Comparison of ENCODE assay signal across 19 mouse cellular contexts in genomic region chr7:3799940-3800339, GRCm38 (mm10). TPM values are rescaled to one million over a fixed set of nuclear protein-coding genes. Genes with fewer than 3 reads are reported as not detected.
DNase-seq lines count a peak whose midpoint lies in the region; ATAC-seq and TF ChIP-seq lines count a peak whose summit lies in the region.
"Not testable (repeated sequence)": the region's sequence is repeated elsewhere in the genome, so short reads cannot be mapped to it uniquely, and the experiment has no call there.
"Had no signal": no experiment of that assay in that cellular context is flagged by ENCODE, and none has a peak within 500 bp of the region (broad histone marks: within the 10 kb centered on the region; RNA-seq: fewer than 3 reads in every experiment).

No protein-coding gene starts in this region.

- not testable (repeated sequence) for H3K9me3 ChIP-seq in lung, postnatal 0 days (ENCODE audit: low read length)

- not testable (repeated sequence) for TF ChIP-seq CTCF in lung, postnatal 0 days (IDR thresholded peaks at IDR 0.05)

- H3K27me3 ChIP-seq in lung, postnatal 0 days (replicated peaks; ENCODE audit: insufficient read depth, low read length); splenic B cell, adult 2 months (ENCODE audit: control insufficient read depth, insufficient read depth, low read length, poor library complexity, severe bottlenecking): not testable (repeated sequence)

- not testable (repeated sequence) for H3K4me3 ChIP-seq in lung, postnatal 0 days (ENCODE audit: low read depth, low read length)

- 70% methylated on average over 3 of the region's 3 CpGs for WGBS in lung, postnatal 0 days

- H3K27ac ChIP-seq in lung, postnatal 0 days (ENCODE audit: low read length): not testable (repeated sequence)

- not testable (repeated sequence) for H3K36me3 ChIP-seq in lung, postnatal 0 days (ENCODE audit: insufficient read depth, low read length); splenic B cell, adult 2 months (ENCODE audit: control insufficient read depth, insufficient read depth, low read length, poor library complexity, severe bottlenecking)

- ATAC-seq in common myeloid progenitor, adult 5-6 weeks (replicated peaks; ENCODE audit: low read depth, poor library complexity, severe bottlenecking): 0 out of 2 replicates have a peak, but pooled peaks have one; percentile 36
- not testable (repeated sequence) for ATAC-seq in lung, postnatal 0 days
- peak; percentile 89 for ATAC-seq in megakaryocyte, adult 5-6 weeks (ENCODE audit: poor library complexity, severe bottlenecking)
- ATAC-seq in monocyte, adult 5-6 weeks (replicated peaks; ENCODE audit: insufficient number of reproducible peaks, low FRiP score, low TSS enrichment, poor library complexity, severe bottlenecking): peak; percentile 84

- not testable (repeated sequence) for TF ChIP-seq EP300 in lung, postnatal 0 days (IDR thresholded peaks at IDR 0.05)

- not testable (repeated sequence) for H3K4me2 ChIP-seq in lung, postnatal 0 days (replicated peaks; ENCODE audit: low read depth, low read length)

- not testable (repeated sequence) for H3K4me1 ChIP-seq in lung, postnatal 0 days (ENCODE audit: insufficient read depth, low read depth, low read length)

- not testable (repeated sequence) for H3K9ac ChIP-seq in lung, postnatal 0 days (replicated peaks; ENCODE audit: low read depth)

- peak; percentile 87 for DNase-seq in heart, adult 11 months
- peak; percentile 4 for DNase-seq in lung, postnatal 0 days (ENCODE audit: low spot score)
- peak; percentile 39 for DNase-seq in splenic B cell, adult 2 months (ENCODE audit: low read depth, low spot score)

RNA-seq across cellular contexts. Expression of gene Gm15448, which starts 25.5 kb away (rescaled TPM):
- 0.53 TPM in 1 of 2 replicates, not detected in the other for total RNA-seq in common myeloid progenitor, adult 5-6 weeks (2017)
- polyA plus RNA-seq in lung, postnatal 0 days (2015; fragmentation: Nextera tagmentation; extraction: Ambion mirVana): 0.25 and 0.41 TPM in 2 replicates
- 18.7 and 22.7 TPM in 2 replicates for total RNA-seq in megakaryocyte, adult 5-6 weeks (2015)
- 22.1 and 25.4 TPM in 2 replicates for total RNA-seq in megakaryocyte, adult 5-6 weeks (2017)
- total RNA-seq in monocyte, adult 5-6 weeks (2017): 3.1 to 10.7 TPM (median 9.4 TPM) in 3 replicates
- total RNA-seq: adrenal gland, postnatal 14 days had no signal
- polyA plus RNA-seq: activated CD4-positive, CD25-positive, alpha-beta regulatory T cell, adult 4 months; cerebellum, adult 2 months; embryonic facial prominence, embryonic 11.5 days; embryonic facial prominence, embryonic 13.5 days; embryonic facial prominence, embryonic 15.5 days; erythroblast, embryonic 14.5 days; forebrain, embryonic 10.5 days; forebrain, embryonic 12.5 days; forebrain, embryonic 14.5 days; forebrain, embryonic 16.5 days; G1E; Patski had no signal

RNA-seq across cellular contexts. Expression of gene Pira2, which starts 44.9 kb away (rescaled TPM):
- 0.05 and 0.64 TPM in 2 replicates for total RNA-seq in common myeloid progenitor, adult 5-6 weeks (2017)
- 2.2 and 2.4 TPM in 2 replicates for polyA plus RNA-seq in lung, postnatal 0 days (2015; fragmentation: Nextera tagmentation; extraction: Ambion mirVana)
- total RNA-seq in megakaryocyte, adult 5-6 weeks (2015): 119 and 123 TPM in 2 replicates
- total RNA-seq in megakaryocyte, adult 5-6 weeks (2017): 111 and 114 TPM in 2 replicates
- total RNA-seq in monocyte, adult 5-6 weeks (2017): 4.7 to 22.8 TPM (median 10.7 TPM) in 3 replicates
- polyA plus RNA-seq: cerebellum, adult 2 months; erythroblast, embryonic 14.5 days; forebrain, embryonic 10.5 days; forebrain, embryonic 12.5 days; forebrain, embryonic 14.5 days; forebrain, embryonic 16.5 days; G1E; Patski had no signal

Comparison
In these comparisons a context has a peak if more than half of its experiments do, and no peak if none do; other contexts are left out.
1. DNase-seq: peak in every context shown above with its lines; median percentile 87 in heart, adult 11 months; 39 in splenic B cell, adult 2 months; 4 in lung, postnatal 0 days.